Mouse (Mus musculus) heart, embryonic 12.5 days (tissue): ENCODE measurements at regions not wholly inside any gene's neighbourhood (a gene's known extent, or its start where the extent isn't known, plus 50 kb on each side); places are given as distances from the start of the nearest gene placed in this dataset.
"Not testable (repeated sequence)": the region's sequence is repeated elsewhere in the genome, so short reads cannot be mapped to it uniquely, and the experiment has no call there.

Source experiments
- ATAC-seq: fragments of 200-750 bp; cut with Nextera tagmentation; 2 replicates; pipeline ENCODE4 v1.8.0; 2017; ENCODE audit warnings: moderate TSS enrichment, moderate library complexity; ENCODE audit not compliant: insufficient number of reproducible peaks, low FRiP score
- H3K27ac ChIP-seq: fragments of 300-500 bp; sonication (generic); 2 replicates; pipeline ENCODE4 v1.5.1; 2016; ENCODE audit warnings: mild to moderate bottlenecking, moderate library complexity; ENCODE audit not compliant: poor library complexity, severe bottlenecking
- H3K27me3 ChIP-seq: fragments of 300-500 bp; sonication (generic); replicated peaks from 2 replicates; pipeline ENCODE4 v1.6.1; 2016; ENCODE audit warnings: mild to moderate bottlenecking, moderate library complexity
- H3K36me3 ChIP-seq: fragments of 300-500 bp; sonication (generic); 2 replicates; pipeline ENCODE4 v1.6.1; 2016; ENCODE audit warnings: mild to moderate bottlenecking, moderate library complexity
- H3K4me1 ChIP-seq: fragments of 300-500 bp; sonication (generic); replicated peaks from 2 replicates; pipeline ENCODE4 v1.6.1; 2016; ENCODE audit warnings: mild to moderate bottlenecking
- H3K4me2 ChIP-seq: fragments of 300-500 bp; sonication (generic); 2 replicates; pipeline ENCODE4 v1.6.1; 2016; ENCODE audit warnings: mild to moderate bottlenecking, moderate library complexity
- H3K4me3 ChIP-seq: fragments of 300-500 bp; sonication (generic); 2 replicates; pipeline ENCODE4 v1.5.1; 2016; ENCODE audit warnings: mild to moderate bottlenecking
- H3K9ac ChIP-seq: fragments of 300-500 bp; sonication (generic); 2 replicates; pipeline ENCODE4 v1.6.1; 2016; ENCODE audit warnings: mild to moderate bottlenecking, moderate library complexity
- H3K9me3 ChIP-seq: fragments of 300-500 bp; sonication (generic); replicated peaks from 2 replicates; pipeline ENCODE4 v1.6.1; 2016; ENCODE audit warnings: mild to moderate bottlenecking, moderate library complexity
- WGBS: fragments of 180-500 bp; shearing (Covaris S2); methylation state at CpG from one replicate; pipeline ENCODE4 v1.1.7; 2016; 5-methylcytosine and 5-hydroxymethylcytosine counted together

- H3K27me3 ChIP-seq, result no peaks in the 10 kb centered on the region
- H3K27ac ChIP-seq, result no peak overlapping the region
- no peaks in the 10 kb centered on the region for H3K9me3 ChIP-seq
- H3K9ac ChIP-seq, result no peak overlapping the region
- no peak overlapping the region for H3K4me2 ChIP-seq
- ATAC-seq, result no peak
- no peak overlapping the region for H3K4me3 ChIP-seq
- H3K36me3 ChIP-seq, result no peaks in the 10 kb centered on the region
- no peaks in the 10 kb centered on the region for H3K4me1 ChIP-seq
These were observed 137.7 kb upstream of the Zfp960 start for GRCm38 (mm10) chr17:16926200-16926599.

GRCm38 (mm10) chr17:16951092-16952016, 112.6 kb upstream of the Zfp960 start:
- H3K4me3 ChIP-seq, result peak overlapping the region; percentile 56
- H3K9ac ChIP-seq, result peak overlapping the region; percentile 56; the same call in 1 of the 2 replicates
- H3K36me3 ChIP-seq, H3K9me3 ChIP-seq, H3K4me1 ChIP-seq, H3K27me3 ChIP-seq: not testable (repeated sequence)
- 1% methylated on average over 25 of the region's 26 CpGs for WGBS
- peak overlapping the region; percentile 41 for H3K4me2 ChIP-seq
- peak; percentile 99 for ATAC-seq
- H3K27ac ChIP-seq, result peak overlapping the region; percentile 71

- not testable (repeated sequence) for H3K36me3 ChIP-seq, H3K9me3 ChIP-seq, H3K4me3 ChIP-seq, H3K9ac ChIP-seq, H3K27me3 ChIP-seq, ATAC-seq, H3K4me1 ChIP-seq, H3K27ac ChIP-seq
- 27% methylated on average over 2 of the region's 2 CpGs for WGBS
- peak overlapping the region; percentile 45; the same call in 1 of the 2 replicates for H3K4me2 ChIP-seq
These were observed 111.8 kb upstream of the Zfp960 start for GRCm38 (mm10) chr17:16952146-16952545.

GRCm38 (mm10) chr17:16997241-16997640, 66.7 kb upstream of the Zfp960 start:
- H3K4me3 ChIP-seq, H3K4me1 ChIP-seq, H3K9ac ChIP-seq, H3K4me2 ChIP-seq, H3K27me3 ChIP-seq, H3K27ac ChIP-seq, ATAC-seq, H3K36me3 ChIP-seq: not testable (repeated sequence)
- H3K9me3 ChIP-seq, result peaks cover 15% of the 10 kb centered on the region
- 78% methylated on average over 21 of the region's 21 CpGs for WGBS

- peak; percentile 100 for ATAC-seq
- H3K27ac ChIP-seq, result peak overlapping the region; percentile 54
- H3K4me1 ChIP-seq, H3K27me3 ChIP-seq, H3K9me3 ChIP-seq, H3K36me3 ChIP-seq: not testable (repeated sequence)
- H3K4me2 ChIP-seq, result peak overlapping the region; percentile 68
- peak overlapping the region; percentile 50 for H3K4me3 ChIP-seq
- H3K9ac ChIP-seq, result peak overlapping the region; percentile 36
- WGBS, result 2% methylated on average over 16 of the region's 16 CpGs
These were observed 59.2 kb upstream of the Zfp960 start for GRCm38 (mm10) chr17:17004632-17005265.

GRCm38 (mm10) chr17:17005267-17005666, 58.6 kb upstream of the Zfp960 start:
- 5% methylated on average over 11 of the region's 11 CpGs for WGBS
- not testable (repeated sequence) for H3K9me3 ChIP-seq

More at GRCm38 (mm10) chr17:17005267-17005666, 58.6 kb upstream of the Zfp960 start:
- H3K27me3 ChIP-seq, H3K4me1 ChIP-seq, H3K36me3 ChIP-seq, ATAC-seq: not testable (repeated sequence)
- Histone ChIP-seq H3K27ac (0 out of 2 replicates have a peak overlapping the region, but pooled peaks have one; percentile 2), H3K4me3 (peak overlapping the region; percentile 50), H3K9ac (peak overlapping the region; percentile 36), H3K4me2 (peak overlapping the region; percentile 68)
